Mouse (Mus musculus) limb, embryonic 14.5 days (tissue): ENCODE data around the gene Spic. TPM values are rescaled to one million over a fixed set of nuclear protein-coding genes. Genes with fewer than 3 reads are reported as not detected.

Experiments used
- ATAC-seq: fragments of 200-750 bp; cut with Nextera tagmentation; 2 replicates; pipeline ENCODE4 v1.8.0; 2017; ENCODE audit warnings: low read depth, moderate number of reproducible peaks, moderate TSS enrichment; ENCODE audit not compliant: low FRiP score
- DNase-seq: peaks from one replicate; pipeline ENCODE4 v3.0.0-alpha.2; 2015; ENCODE audit warnings: low spot score
- H3K27ac ChIP-seq: fragments of 300-500 bp; sonication (generic); replicated peaks from 2 replicates; pipeline ENCODE4 v1.5.1; 2014; ENCODE audit warnings: low read depth, mild to moderate bottlenecking, low read length, moderate library complexity, mixed read lengths
- H3K27me3 ChIP-seq: fragments of 300-500 bp; sonication (generic); 2 replicates; pipeline ENCODE4 v1.6.1; 2014; ENCODE audit warnings: low read length, mixed read lengths; ENCODE audit not compliant: control insufficient read depth, insufficient read depth
- H3K36me3 ChIP-seq: fragments of 300-500 bp; sonication (generic); 2 replicates; pipeline ENCODE4 v1.6.1; 2014; ENCODE audit warnings: mild to moderate bottlenecking, low read length, moderate library complexity, mixed read lengths; ENCODE audit not compliant: control insufficient read depth, insufficient read depth
- H3K4me1 ChIP-seq: fragments of 300-500 bp; sonication (generic); 2 replicates; pipeline ENCODE4 v1.6.1; 2014; ENCODE audit warnings: antibody characterized with exemption, low read length, mixed read lengths; ENCODE audit not compliant: control insufficient read depth, insufficient read depth
- H3K4me2 ChIP-seq: fragments of 300-500 bp; sonication (generic); replicated peaks from 2 replicates; pipeline ENCODE4 v1.6.1; 2014; ENCODE audit warnings: low read depth, mild to moderate bottlenecking, low read length, moderate library complexity; ENCODE audit not compliant: severe bottlenecking
- H3K4me3 ChIP-seq: fragments of 300-500 bp; sonication (generic); replicated peaks from 2 replicates; pipeline ENCODE4 v1.5.1; 2014; ENCODE audit warnings: low read length
- H3K9ac ChIP-seq: fragments of 300-500 bp; sonication (generic); 2 replicates; pipeline ENCODE4 v1.6.1; 2014; ENCODE audit warnings: mild to moderate bottlenecking, low read depth, low read length, moderate library complexity; ENCODE audit not compliant: severe bottlenecking
- H3K9me3 ChIP-seq: fragments of 300-500 bp; sonication (generic); 2 replicates; pipeline ENCODE4 v1.6.1; 2016; ENCODE audit warnings: low read length; ENCODE audit not compliant: control insufficient read depth
- POLR2A ChIP-seq: fragments of 200-500 bp; IDR thresholded peaks from 2 replicates; pipeline ENCODE4 v1.8.0; 2012; ENCODE audit warnings: inconsistent platforms, mild to moderate bottlenecking, moderate library complexity, borderline replicate concordance; ENCODE audit not compliant: insufficient read depth, insufficient read length; ENCODE audit errors: extremely low read depth
- WGBS: fragments of 180-500 bp; shearing (Covaris S2); extraction: QIAGEN DNeasy Blood & Tissue Kit; methylation state at CpG from one replicate; pipeline ENCODE4 v1.1.7; 2014; 5-methylcytosine and 5-hydroxymethylcytosine counted together
- polyA plus RNA-seq, 2 experiments: library from polyadenylated mRNA; depleted of rRNA in 1 of 2; stranded (reverse) in 1 of 2; unstranded in 1 of 2; fragments of >200 nt; fragmentation: Nextera tagmentation in 1 of 2; extraction: Ambion mirVana in 1 of 2; gene quantifications; 2 replicates each; pipeline versions ENCODE4 v1.2.1 to v1.2.3; 2012 to 2014

Spic gene
- polyA plus RNA-seq, 2 experiments, result 0.11 TPM

GRCm38 (mm10) chr10:88727128-88727527 lies 42.3 kb upstream of the Spic start:
- ATAC-seq (no peak), DNase-seq (peak; percentile 67)
- Histone ChIP-seq H3K4me2 (no peak overlapping the region), H3K36me3 (no peaks in the 10 kb centered on the region), H3K27ac (no peak overlapping the region), H3K4me1 (peaks cover 6% of the 10 kb centered on the region), H3K27me3 (no peaks in the 10 kb centered on the region), H3K4me3 (no peak overlapping the region), H3K9ac (no peak overlapping the region), H3K9me3 (no peaks in the 10 kb centered on the region)
- no peak for TF ChIP-seq POLR2A
- WGBS, result 30% methylated on average over 1 of the region's 1 CpGs

GRCm38 (mm10) chr10:88725343-88725742 lies 40.5 kb upstream of the Spic start:
- ATAC-seq (no peak), DNase-seq (peak; percentile 47)
- Histone ChIP-seq H3K27ac (no peak overlapping the region), H3K9me3 (no peaks in the 10 kb centered on the region), H3K4me2 (no peak overlapping the region), H3K4me3 (no peak overlapping the region), H3K27me3 (no peaks in the 10 kb centered on the region), H3K9ac (no peak overlapping the region), H3K36me3 (no peaks in the 10 kb centered on the region), H3K4me1 (peaks cover 3% of the 10 kb centered on the region; the same call in 1 of the 2 replicates)
- 47% methylated on average over 2 of the region's 2 CpGs for WGBS
- no peak for TF ChIP-seq POLR2A

GRCm38 (mm10) chr10:88719618-88720017 lies 34.8 kb upstream of the Spic start:
- H3K9me3 ChIP-seq, result no peaks in the 10 kb centered on the region
- no peaks in the 10 kb centered on the region for H3K36me3 ChIP-seq
- 84% methylated on average over 1 of the region's 1 CpGs for WGBS
- H3K27ac ChIP-seq, result no peak overlapping the region
- H3K4me1 ChIP-seq, result no peaks in the 10 kb centered on the region
- ATAC-seq (no peak), DNase-seq (no peak)
- no peak for TF ChIP-seq POLR2A
- H3K9ac ChIP-seq, result no peak overlapping the region
- no peak overlapping the region for H3K4me3 ChIP-seq
- no peaks in the 10 kb centered on the region for H3K27me3 ChIP-seq
- no peak overlapping the region for H3K4me2 ChIP-seq

GRCm38 (mm10) chr10:88717756-88718025 lies 32.9 kb upstream of the Spic start:
- TF ChIP-seq POLR2A, result no peak
- ATAC-seq, result no peak

GRCm38 (mm10) chr10:88716986-88717755 lies 32.4 kb upstream of the Spic start:
- H3K4me2 ChIP-seq, result no peak overlapping the region
- no peaks in the 10 kb centered on the region for H3K27me3 ChIP-seq
- no peaks in the 10 kb centered on the region for H3K36me3 ChIP-seq
- H3K9me3 ChIP-seq, result no peaks in the 10 kb centered on the region
- DNase-seq (no peak), ATAC-seq (no peak)
- H3K4me1 ChIP-seq, result no peaks in the 10 kb centered on the region
- H3K4me3 ChIP-seq, result no peak overlapping the region
- H3K9ac ChIP-seq, result no peak overlapping the region
- no peak for TF ChIP-seq POLR2A
- 51% methylated on average over 13 of the region's 13 CpGs for WGBS
- H3K27ac ChIP-seq, result no peak overlapping the region

More at GRCm38 (mm10) chr10:88717756-88718025, 32.9 kb upstream of the Spic start:
- Histone ChIP-seq H3K4me2 (no peak overlapping the region), H3K9me3 (no peaks in the 10 kb centered on the region), H3K4me1 (no peaks in the 10 kb centered on the region), H3K9ac (no peak overlapping the region), H3K4me3 (no peak overlapping the region), H3K27ac (no peak overlapping the region), H3K27me3 (no peaks in the 10 kb centered on the region), H3K36me3 (no peaks in the 10 kb centered on the region)
- DNase-seq, result no peak
- WGBS, result 42% methylated on average over 2 of the region's 2 CpGs
